Mouse (Mus musculus): ENCODE measurements around the gene Sox6. TPM values are rescaled to one million over a fixed set of nuclear protein-coding genes. Genes with fewer than 3 reads are reported as not detected.

Gene Sox6
- polyA plus RNA-seq, 1 experiment from 2014 or later: 40.6 TPM

DNA sequence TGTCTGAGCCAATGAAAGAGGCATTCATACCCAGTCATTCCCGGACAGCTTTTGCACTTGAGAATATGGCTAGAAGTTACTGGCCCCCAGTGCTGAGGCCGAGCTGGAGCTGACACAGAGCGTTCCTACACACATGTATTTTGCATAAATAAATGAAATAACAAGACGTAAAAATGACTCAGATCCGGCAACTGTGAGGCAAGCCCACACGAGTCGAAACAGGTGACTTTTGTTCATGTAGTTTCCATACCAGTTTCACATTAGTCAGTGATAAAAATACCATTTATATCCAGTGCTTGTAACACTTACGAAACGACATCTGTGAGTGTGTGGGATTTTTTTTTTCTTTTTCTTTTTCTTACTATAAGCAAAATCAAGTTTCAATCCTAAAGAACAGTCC is 564.5 kb downstream of the Sox6 start:
- Histone ChIP-seq H3K36me3 (ENCODE audit: control insufficient read depth, insufficient read depth, low read length) (no peaks in the 10 kb centered on the region), H3K27me3 (ENCODE audit: control insufficient read depth, insufficient read depth, low read length) (no peaks in the 10 kb centered on the region; the same call in 1 of the 2 replicates), H3K4me3 (ENCODE audit: low read depth, low read length) (no peak overlapping the region), H3K27ac (ENCODE audit: low read length) (no peak overlapping the region), H3K4me2 (replicated peaks; ENCODE audit: low read depth, low read length) (no peak overlapping the region), H3K9me3 (ENCODE audit: control insufficient read depth, low read depth, low read length) (no peaks in the 10 kb centered on the region), H3K9ac (replicated peaks; ENCODE audit: low read depth, low read length) (no peak overlapping the region), H3K4me1 (ENCODE audit: control insufficient read depth, insufficient read depth, low read length) (0 out of 2 replicates have a peak, but pooled peaks cover 4% of the 10 kb centered on the region)
- no peak for ATAC-seq (ENCODE audit: insufficient number of reproducible peaks, insufficient read depth, low FRiP score, low read depth)
- WGBS: 65% methylated on average over 9 of the region's 9 CpGs

DNA sequence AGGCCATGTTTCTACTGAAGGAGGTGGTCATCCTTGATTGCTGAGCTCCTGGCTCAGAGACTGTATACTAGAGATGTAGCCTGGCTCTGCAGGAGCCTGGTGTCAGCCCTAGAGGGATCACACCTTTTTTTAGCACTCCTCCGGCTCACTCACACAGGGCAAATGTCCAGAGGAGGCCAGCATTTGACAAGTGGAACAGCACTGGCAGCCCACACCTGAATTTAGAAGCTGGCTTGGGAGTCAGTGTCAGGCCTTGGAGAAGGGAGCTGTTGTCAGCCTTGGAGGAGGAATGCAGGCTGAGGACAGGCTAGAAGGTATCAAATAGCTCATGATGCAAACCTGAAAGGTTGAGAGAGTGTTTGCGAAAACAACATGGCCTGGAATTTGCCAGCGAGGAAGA is 565.7 kb downstream of the Sox6 start:
- Histone ChIP-seq H3K4me1 (ENCODE audit: control insufficient read depth, insufficient read depth, low read length) (0 out of 2 replicates have a peak, but pooled peaks cover 4% of the 10 kb centered on the region), H3K4me3 (ENCODE audit: low read depth, low read length) (no peak overlapping the region), H3K27me3 (ENCODE audit: control insufficient read depth, insufficient read depth, low read length) (no peaks in the 10 kb centered on the region; the same call in 1 of the 2 replicates), H3K27ac (ENCODE audit: low read length) (no peak overlapping the region), H3K9ac (replicated peaks; ENCODE audit: low read depth, low read length) (no peak overlapping the region), H3K9me3 (ENCODE audit: control insufficient read depth, low read depth, low read length) (no peaks in the 10 kb centered on the region), H3K36me3 (ENCODE audit: control insufficient read depth, insufficient read depth, low read length) (no peaks in the 10 kb centered on the region), H3K4me2 (replicated peaks; ENCODE audit: low read depth, low read length) (no peak overlapping the region)
- WGBS: 77% methylated on average over 3 of the region's 3 CpGs
- no peak for ATAC-seq (ENCODE audit: insufficient number of reproducible peaks, insufficient read depth, low FRiP score, low read depth)

DNA sequence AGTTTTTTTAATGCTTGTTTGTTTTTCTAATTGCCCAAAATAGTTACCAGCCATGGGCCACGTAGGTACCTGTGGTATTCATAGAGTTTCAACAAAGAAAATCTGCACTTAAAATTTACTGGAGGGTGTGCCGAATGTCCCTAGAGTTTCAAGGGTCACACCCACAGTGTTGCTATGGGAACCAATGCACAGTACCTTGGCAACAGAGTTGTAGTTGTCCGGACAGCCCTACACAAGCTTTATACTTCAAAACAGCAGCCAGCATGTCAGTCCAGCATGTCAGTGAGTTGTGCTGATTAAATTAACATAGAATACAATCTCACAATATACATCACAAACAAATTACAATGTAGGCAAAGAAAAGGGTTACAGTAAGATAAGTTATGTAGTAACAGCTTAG is 567.1 kb downstream of the Sox6 start:
- Histone ChIP-seq H3K9ac (replicated peaks; ENCODE audit: low read depth, low read length) (no peak overlapping the region), H3K27me3 (ENCODE audit: control insufficient read depth, insufficient read depth, low read length) (no peaks in the 10 kb centered on the region), H3K9me3 (ENCODE audit: control insufficient read depth, low read depth, low read length) (no peaks in the 10 kb centered on the region), H3K4me1 (ENCODE audit: control insufficient read depth, insufficient read depth, low read length) (0 out of 2 replicates have a peak, but pooled peaks cover 4% of the 10 kb centered on the region), H3K4me2 (replicated peaks; ENCODE audit: low read depth, low read length) (no peak overlapping the region), H3K36me3 (ENCODE audit: control insufficient read depth, insufficient read depth, low read length) (no peaks in the 10 kb centered on the region), H3K4me3 (ENCODE audit: low read depth, low read length) (no peak overlapping the region), H3K27ac (ENCODE audit: low read length) (no peak overlapping the region)
- ATAC-seq (ENCODE audit: insufficient number of reproducible peaks, insufficient read depth, low FRiP score, low read depth): no peak
- 63% methylated on average over 3 of the region's 3 CpGs for WGBS

DNA sequence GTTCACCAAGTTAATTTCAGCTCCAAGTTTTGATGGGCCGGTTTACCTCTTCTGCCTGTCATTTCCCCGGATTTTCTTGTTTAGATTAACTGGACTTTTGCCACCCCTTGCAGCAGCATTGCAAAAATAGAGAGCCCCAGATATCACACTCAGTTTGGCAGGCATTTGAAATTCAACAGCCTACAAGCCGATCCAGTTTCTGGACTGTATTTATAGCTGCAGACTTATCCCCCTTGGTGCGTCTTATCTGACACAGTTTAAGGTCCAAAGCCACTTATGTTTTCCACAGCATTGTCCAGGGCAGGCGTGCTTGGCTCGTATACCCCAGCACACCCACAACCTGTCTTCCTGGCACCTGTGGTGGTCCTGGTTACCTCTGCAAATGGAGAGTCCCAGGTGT is 571.8 kb downstream of the Sox6 start:
- WGBS: 62% methylated on average over 6 of the region's 6 CpGs
- H3K9me3 ChIP-seq (ENCODE audit: control insufficient read depth, low read depth, low read length): no peaks in the 10 kb centered on the region
- H3K36me3 ChIP-seq (ENCODE audit: control insufficient read depth, insufficient read depth, low read length): no peaks in the 10 kb centered on the region
- H3K4me2 ChIP-seq (replicated peaks; ENCODE audit: low read depth, low read length): no peak overlapping the region
- H3K4me3 ChIP-seq (ENCODE audit: low read depth, low read length): no peak overlapping the region
- no peak for ATAC-seq (ENCODE audit: insufficient number of reproducible peaks, insufficient read depth, low FRiP score, low read depth)
- no peak overlapping the region for H3K9ac ChIP-seq (replicated peaks; ENCODE audit: low read depth, low read length)
- no peaks in the 10 kb centered on the region for H3K27me3 ChIP-seq (ENCODE audit: control insufficient read depth, insufficient read depth, low read length)
- H3K4me1 ChIP-seq (ENCODE audit: control insufficient read depth, insufficient read depth, low read length): 0 out of 2 replicates have a peak, but pooled peaks cover 4% of the 10 kb centered on the region
- H3K27ac ChIP-seq (ENCODE audit: low read length): no peak overlapping the region

DNA sequence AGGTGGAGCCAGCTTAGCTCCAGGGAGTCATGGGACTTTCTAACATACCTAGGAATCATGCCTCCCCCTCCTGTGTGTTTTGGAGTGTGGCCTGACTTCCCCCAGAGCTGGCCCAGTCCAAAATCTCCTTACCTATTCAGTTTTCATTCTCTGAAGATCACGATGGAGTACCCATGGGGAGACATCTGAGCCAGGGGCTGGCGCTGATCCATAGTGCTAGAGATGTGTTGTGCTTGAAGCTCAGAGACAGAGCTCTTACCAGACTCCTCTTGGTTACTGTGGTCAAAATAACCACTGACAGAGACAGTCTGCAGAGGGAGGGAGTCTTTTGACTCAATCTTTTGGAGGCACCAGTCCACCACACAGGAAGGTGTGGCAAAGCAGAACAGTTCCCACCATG is 575.2 kb downstream of the Sox6 start:
- no peaks in the 10 kb centered on the region for H3K27me3 ChIP-seq (ENCODE audit: control insufficient read depth, insufficient read depth, low read length)
- WGBS: 90% methylated on average over 2 of the region's 2 CpGs

DNA sequence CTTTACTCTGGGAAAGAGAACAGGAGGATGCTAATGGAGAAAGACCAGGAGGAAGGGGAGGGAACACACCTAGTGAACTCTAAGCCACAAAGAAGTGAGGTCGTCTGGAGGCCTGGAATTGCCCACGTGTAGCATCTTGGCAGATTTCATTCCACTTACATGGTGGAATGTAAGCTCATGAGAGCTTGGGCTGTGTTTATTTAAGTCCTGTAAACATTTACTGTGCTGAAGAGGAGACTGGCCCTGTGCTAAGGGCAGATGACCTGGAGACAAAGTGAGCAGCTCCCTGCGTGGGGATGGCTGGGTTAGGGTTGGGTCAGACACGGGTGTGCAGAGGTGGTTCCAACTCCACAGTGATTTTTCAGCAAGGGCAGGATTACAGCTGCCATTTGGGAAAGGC is 576.3 kb downstream of the Sox6 start:
- 15% methylated on average over 4 of the region's 4 CpGs for WGBS
- H3K9me3 ChIP-seq (ENCODE audit: control insufficient read depth, low read depth, low read length): no peaks in the 10 kb centered on the region
- no peak overlapping the region for H3K27ac ChIP-seq (ENCODE audit: low read length)
- no peak overlapping the region for H3K4me2 ChIP-seq (replicated peaks; ENCODE audit: low read depth, low read length)
- 0 out of 2 replicates have a peak, but pooled peaks cover 4% of the 10 kb centered on the region for H3K4me1 ChIP-seq (ENCODE audit: control insufficient read depth, insufficient read depth, low read length)
- ATAC-seq (ENCODE audit: insufficient number of reproducible peaks, insufficient read depth, low FRiP score, low read depth): no peak
- no peak overlapping the region for H3K9ac ChIP-seq (replicated peaks; ENCODE audit: low read depth, low read length)
- H3K27me3 ChIP-seq (ENCODE audit: control insufficient read depth, insufficient read depth, low read length): no peaks in the 10 kb centered on the region
- no peaks in the 10 kb centered on the region for H3K36me3 ChIP-seq (ENCODE audit: control insufficient read depth, insufficient read depth, low read length)
- no peak overlapping the region for H3K4me3 ChIP-seq (ENCODE audit: low read depth, low read length)

More for the DNA sequence above, 575.2 kb downstream of the Sox6 start:
- Histone ChIP-seq H3K36me3 (ENCODE audit: control insufficient read depth, insufficient read depth, low read length) (no peaks in the 10 kb centered on the region), H3K4me3 (ENCODE audit: low read depth, low read length) (no peak overlapping the region), H3K9me3 (ENCODE audit: control insufficient read depth, low read depth, low read length) (no peaks in the 10 kb centered on the region), H3K9ac (replicated peaks; ENCODE audit: low read depth, low read length) (no peak overlapping the region), H3K4me1 (ENCODE audit: control insufficient read depth, insufficient read depth, low read length) (0 out of 2 replicates have a peak, but pooled peaks cover 4% of the 10 kb centered on the region), H3K4me2 (replicated peaks; ENCODE audit: low read depth, low read length) (no peak overlapping the region), H3K27ac (ENCODE audit: low read length) (no peak overlapping the region)
- ATAC-seq (ENCODE audit: insufficient number of reproducible peaks, insufficient read depth, low FRiP score, low read depth): no peak

DNA sequence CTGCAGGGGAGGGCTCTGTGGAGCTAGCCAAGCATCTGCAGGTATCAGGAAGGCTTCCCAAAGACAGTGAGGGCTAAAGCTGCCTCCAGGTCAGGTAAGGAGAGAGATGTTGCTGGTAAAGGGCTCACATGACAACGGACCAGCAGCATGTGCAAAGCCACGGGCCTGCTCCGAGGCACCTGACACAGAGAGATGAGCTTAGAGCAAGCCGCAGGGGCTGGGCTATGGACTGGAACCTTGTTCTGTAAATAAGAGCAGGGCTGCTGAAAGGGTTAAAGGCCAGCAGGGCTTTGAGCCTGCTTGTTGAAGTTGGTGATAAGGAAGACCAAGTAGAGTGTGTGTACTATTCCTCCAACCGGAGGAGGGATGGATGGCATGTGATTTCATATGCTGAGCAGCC is 583.6 kb downstream of the Sox6 start:
- Histone ChIP-seq H3K4me3 (ENCODE audit: low read depth, low read length) (no peak overlapping the region), H3K27me3 (ENCODE audit: control insufficient read depth, insufficient read depth, low read length) (no peaks in the 10 kb centered on the region), H3K27ac (ENCODE audit: low read length) (no peak overlapping the region), H3K36me3 (ENCODE audit: control insufficient read depth, insufficient read depth, low read length) (no peaks in the 10 kb centered on the region), H3K4me1 (ENCODE audit: control insufficient read depth, insufficient read depth, low read length) (peaks cover 12% of the 10 kb centered on the region; the same call in 1 of the 2 replicates), H3K9ac (replicated peaks; ENCODE audit: low read depth, low read length) (no peak overlapping the region), H3K4me2 (replicated peaks; ENCODE audit: low read depth, low read length) (no peak overlapping the region), H3K9me3 (ENCODE audit: control insufficient read depth, low read depth, low read length) (no peaks in the 10 kb centered on the region)
- no peak for ATAC-seq (ENCODE audit: insufficient number of reproducible peaks, insufficient read depth, low FRiP score, low read depth)
- 60% methylated on average over 5 of the region's 5 CpGs for WGBS

DNA sequence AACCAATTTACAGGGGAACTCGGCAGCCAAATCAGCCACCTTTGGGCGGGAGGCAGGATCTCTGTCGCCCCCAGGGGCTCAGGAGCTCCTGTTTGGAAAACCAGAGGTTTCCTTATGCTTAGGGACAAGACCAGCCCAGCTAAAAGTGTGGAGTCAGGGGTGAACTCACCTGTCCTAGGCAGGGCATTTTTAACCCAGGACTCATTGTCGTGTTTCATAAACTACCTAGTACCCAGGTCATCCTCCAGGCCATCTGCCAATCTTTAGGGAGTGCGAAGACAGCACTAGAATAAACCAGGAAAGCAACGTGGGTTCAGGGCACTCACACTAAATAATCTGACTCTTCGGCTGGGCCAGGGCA is 584.9 kb downstream of the Sox6 start:
- Histone ChIP-seq H3K9me3 (ENCODE audit: control insufficient read depth, low read depth, low read length) (no peaks in the 10 kb centered on the region), H3K4me3 (ENCODE audit: low read depth, low read length) (no peak overlapping the region), H3K4me2 (replicated peaks; ENCODE audit: low read depth, low read length) (0 out of 2 replicates have a peak overlapping the region, but pooled peaks have one; percentile 10), H3K36me3 (ENCODE audit: control insufficient read depth, insufficient read depth, low read length) (no peaks in the 10 kb centered on the region), H3K9ac (replicated peaks; ENCODE audit: low read depth, low read length) (no peak overlapping the region), H3K4me1 (ENCODE audit: control insufficient read depth, insufficient read depth, low read length) (peaks cover 12% of the 10 kb centered on the region; the same call in 1 of the 2 replicates), H3K27ac (ENCODE audit: low read length) (no peak overlapping the region), H3K27me3 (ENCODE audit: control insufficient read depth, insufficient read depth, low read length) (no peaks in the 10 kb centered on the region)
- no peak for ATAC-seq (ENCODE audit: insufficient number of reproducible peaks, insufficient read depth, low FRiP score, low read depth)
- WGBS: 57% methylated on average over 7 of the region's 7 CpGs

DNA sequence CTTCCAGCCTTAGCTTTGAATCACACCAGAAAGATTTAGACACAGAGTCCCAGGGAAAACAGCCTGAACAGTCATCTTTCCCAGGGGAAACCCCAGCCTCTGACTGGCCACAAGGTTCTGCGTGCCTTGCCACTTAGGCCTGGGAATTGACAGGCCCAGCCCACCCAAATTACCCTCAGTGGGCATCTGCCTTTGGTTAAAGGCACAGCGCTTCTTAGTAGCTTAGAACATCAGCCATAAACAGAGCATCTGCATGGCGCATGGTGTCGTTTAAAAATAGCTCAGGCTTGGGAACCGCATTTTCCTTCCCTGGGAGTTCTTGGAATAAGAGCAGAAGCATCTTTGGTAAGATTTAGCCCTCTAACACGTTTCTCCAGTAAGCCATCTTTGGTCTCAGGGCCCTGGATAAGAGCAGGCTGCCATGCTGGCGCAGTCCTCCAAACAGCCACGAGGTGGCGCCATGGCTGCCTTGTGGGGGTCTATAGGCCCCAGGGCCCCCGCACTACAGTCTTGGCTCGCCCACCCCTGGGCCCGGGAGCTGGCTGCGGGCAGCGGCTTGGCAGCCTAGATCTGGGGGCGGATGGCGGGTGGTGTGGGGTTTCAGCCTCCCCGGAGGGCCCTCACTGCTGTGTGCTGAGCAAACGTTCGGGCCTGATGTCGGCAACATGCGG is 585.4 kb downstream of the Sox6 start:
- WGBS: 30% methylated on average over 21 of the region's 21 CpGs
- H3K27me3 ChIP-seq (ENCODE audit: control insufficient read depth, insufficient read depth, low read length): no peaks in the 10 kb centered on the region
- H3K4me2 ChIP-seq (replicated peaks; ENCODE audit: low read depth, low read length): 0 out of 2 replicates have a peak overlapping the region, but pooled peaks have one; percentile 10

More for the DNA sequence above, 585.4 kb downstream of the Sox6 start:
- H3K4me3 ChIP-seq (ENCODE audit: low read depth, low read length): no peak overlapping the region
- no peaks in the 10 kb centered on the region for H3K36me3 ChIP-seq (ENCODE audit: control insufficient read depth, insufficient read depth, low read length)
- no peak overlapping the region for H3K27ac ChIP-seq (ENCODE audit: low read length)
- no peak for ATAC-seq (ENCODE audit: insufficient number of reproducible peaks, insufficient read depth, low FRiP score, low read depth)
- no peaks in the 10 kb centered on the region for H3K9me3 ChIP-seq (ENCODE audit: control insufficient read depth, low read depth, low read length)
- H3K9ac ChIP-seq (replicated peaks; ENCODE audit: low read depth, low read length): no peak overlapping the region
- peaks cover 12% of the 10 kb centered on the region; the same call in 1 of the 2 replicates for H3K4me1 ChIP-seq (ENCODE audit: control insufficient read depth, insufficient read depth, low read length)
